Mouse (Mus musculus) cortical plate, adult 2 months (tissue): ENCODE data around the gene Pabpn1.

ENCODE experiments used
- CTCF ChIP-seq: fragments of 200-500 bp; IDR thresholded peaks from 2 replicates; pipeline ENCODE4 v1.5.1; 2011; ENCODE audit warnings: mild to moderate bottlenecking, control low read depth, low read length; ENCODE audit not compliant: insufficient read depth; ENCODE audit errors: extremely low read depth
- POLR2A ChIP-seq: fragments of 200-500 bp; IDR thresholded peaks from 2 replicates; pipeline ENCODE4 v1.6.1; 2011; ENCODE audit warnings: mild to moderate bottlenecking, low read length, control low read depth; ENCODE audit not compliant: insufficient read depth; ENCODE audit errors: extremely low read depth

DNA sequence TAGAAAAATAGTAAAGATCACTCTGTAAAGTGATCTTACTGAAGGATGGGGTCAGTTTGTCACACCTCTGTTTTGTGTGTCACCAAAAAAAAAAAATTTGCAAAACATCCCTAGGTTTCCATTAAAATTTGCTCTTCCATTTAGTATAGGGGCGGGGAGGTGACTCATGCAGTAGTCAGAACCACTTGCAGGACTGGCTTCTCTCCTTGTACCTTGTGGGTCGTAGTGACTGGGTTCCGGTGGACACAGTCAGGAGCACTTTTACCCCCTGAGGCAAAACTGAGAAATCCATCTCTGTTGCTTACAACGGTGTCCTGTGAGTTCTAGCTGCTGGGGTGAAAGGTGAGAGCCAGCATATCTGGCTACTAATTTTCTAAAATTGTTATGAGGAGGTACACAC is 11.3 kb downstream of the Pabpn1 start:
- TF ChIP-seq CTCF = no peak
- no peak for TF ChIP-seq POLR2A
